Mouse (Mus musculus) CD4-positive helper T cell, adult 2 months (primary cell): ENCODE data around the gene Tbc1d15.

Source experiments
- DNase-seq: peaks from one replicate; pipeline ENCODE4 v3.0.0-alpha.2; 2012; ENCODE audit warnings: low read depth, missing footprints, low spot score

Gene Tbc1d15

GRCm38 (mm10) chr10:115160289-115160688 lies 91.0 kb downstream of the Tbc1d15 start:
- DNase-seq, result no peak
